Mouse (Mus musculus) heart, embryonic 13.5 days (tissue): ENCODE measurements at regions not wholly inside any gene's neighbourhood (a gene's known extent, or its start where the extent isn't known, plus 50 kb on each side); places are given as distances from the start of the nearest gene placed in this dataset.

Experiments used
- ATAC-seq: fragments of 200-750 bp; cut with Nextera tagmentation; 2 replicates; pipeline ENCODE4 v1.8.0; 2017; ENCODE audit warnings: moderate TSS enrichment; ENCODE audit not compliant: insufficient number of reproducible peaks, low FRiP score, low TSS enrichment; ENCODE audit errors: extremely low read depth
- H3K27ac ChIP-seq: fragments of 300-500 bp; sonication (generic); replicated peaks from 2 replicates; pipeline ENCODE4 v1.5.1; 2015; ENCODE audit warnings: moderate library complexity, mild to moderate bottlenecking, inconsistent platforms
- H3K27me3 ChIP-seq: fragments of 300-500 bp; sonication (generic); replicated peaks from 2 replicates; pipeline ENCODE4 v1.6.1; 2015; ENCODE audit warnings: mild to moderate bottlenecking, inconsistent platforms
- H3K36me3 ChIP-seq: fragments of 300-500 bp; sonication (generic); 2 replicates; pipeline ENCODE4 v1.6.1; 2015; ENCODE audit warnings: mild to moderate bottlenecking, inconsistent platforms
- H3K4me1 ChIP-seq: fragments of 300-500 bp; sonication (generic); 2 replicates; pipeline ENCODE4 v1.6.1; 2015; ENCODE audit warnings: inconsistent platforms
- H3K4me2 ChIP-seq: fragments of 300-500 bp; sonication (generic); 2 replicates; pipeline ENCODE4 v1.6.1; 2015; ENCODE audit warnings: inconsistent platforms, mild to moderate bottlenecking, moderate library complexity
- H3K4me3 ChIP-seq: fragments of 300-500 bp; sonication (generic); 2 replicates; pipeline ENCODE4 v1.5.1; 2015; ENCODE audit warnings: moderate library complexity, mild to moderate bottlenecking, inconsistent platforms
- H3K9ac ChIP-seq: fragments of 300-500 bp; sonication (generic); 2 replicates; pipeline ENCODE4 v1.6.1; 2015; ENCODE audit warnings: inconsistent platforms, mild to moderate bottlenecking, moderate library complexity
- H3K9me3 ChIP-seq: fragments of 300-500 bp; sonication (generic); 2 replicates; pipeline ENCODE4 v1.6.1; 2016; ENCODE audit warnings: inconsistent platforms
- WGBS: fragments of 180-500 bp; shearing (Covaris S2); methylation state at CpG from one replicate; pipeline ENCODE4 v1.1.7; 2015; ENCODE audit warnings: mixed read lengths; 5-methylcytosine and 5-hydroxymethylcytosine counted together

GRCm38 (mm10) chr4:82000590-82001405 is 558.2 kb upstream of the Mpdz start:
- no peak overlapping the region for H3K4me2 ChIP-seq
- H3K9ac ChIP-seq: no peak overlapping the region; the same call in 1 of the 2 replicates
- H3K9me3 ChIP-seq: no peaks in the 10 kb centered on the region
- no peak overlapping the region for H3K4me3 ChIP-seq
- peak overlapping the region; percentile 65 for H3K27ac ChIP-seq
- ATAC-seq: no peak
- 60% methylated on average over 19 of the region's 19 CpGs for WGBS
- no peaks in the 10 kb centered on the region for H3K36me3 ChIP-seq
- peaks cover 29% of the 10 kb centered on the region for H3K4me1 ChIP-seq
- no peaks in the 10 kb centered on the region for H3K27me3 ChIP-seq

GRCm38 (mm10) chr4:81999654-82000314 is 557.2 kb upstream of the Mpdz start:
- Histone ChIP-seq H3K27ac (peak overlapping the region; percentile 65), H3K4me3 (no peak overlapping the region), H3K9me3 (no peaks in the 10 kb centered on the region), H3K4me1 (peaks cover 29% of the 10 kb centered on the region), H3K4me2 (no peak overlapping the region), H3K27me3 (no peaks in the 10 kb centered on the region), H3K9ac (no peak overlapping the region; the same call in 1 of the 2 replicates), H3K36me3 (no peaks in the 10 kb centered on the region)
- 35% methylated on average over 11 of the region's 11 CpGs for WGBS
- peak; percentile 66 for ATAC-seq

- H3K4me1 ChIP-seq: peaks cover 29% of the 10 kb centered on the region
- WGBS: 76% methylated on average over 3 of the region's 3 CpGs
- no peaks in the 10 kb centered on the region for H3K36me3 ChIP-seq
- H3K9me3 ChIP-seq: no peaks in the 10 kb centered on the region
- no peak overlapping the region for H3K9ac ChIP-seq
- no peaks in the 10 kb centered on the region for H3K27me3 ChIP-seq
- peak overlapping the region; percentile 65; the same call in 1 of the 2 replicates for H3K27ac ChIP-seq
- H3K4me3 ChIP-seq: no peak overlapping the region
- no peak for ATAC-seq
- H3K4me2 ChIP-seq: no peak overlapping the region
Measured at GRCm38 (mm10) chr4:81999093-81999492, 556.5 kb upstream of the Mpdz start.

GRCm38 (mm10) chr4:81996445-81996844 is 553.8 kb upstream of the Mpdz start:
- H3K9ac ChIP-seq: no peak overlapping the region
- no peak overlapping the region for H3K4me2 ChIP-seq
- no peak for ATAC-seq
- WGBS: 56% methylated on average over 3 of the region's 3 CpGs
- no peaks in the 10 kb centered on the region for H3K36me3 ChIP-seq
- no peaks in the 10 kb centered on the region for H3K9me3 ChIP-seq
- peaks cover 30% of the 10 kb centered on the region for H3K4me1 ChIP-seq
- no peak overlapping the region for H3K27ac ChIP-seq
- H3K4me3 ChIP-seq: no peak overlapping the region
- H3K27me3 ChIP-seq: no peaks in the 10 kb centered on the region

- Histone ChIP-seq H3K36me3 (no peaks in the 10 kb centered on the region), H3K9ac (no peak overlapping the region), H3K9me3 (no peaks in the 10 kb centered on the region), H3K4me3 (no peak overlapping the region), H3K4me2 (no peak overlapping the region), H3K4me1 (peaks cover 18% of the 10 kb centered on the region), H3K27ac (no peak overlapping the region), H3K27me3 (no peaks in the 10 kb centered on the region)
- ATAC-seq: no peak
- 79% methylated on average over 3 of the region's 3 CpGs for WGBS
Measured at GRCm38 (mm10) chr4:81995243-81995642, 552.6 kb upstream of the Mpdz start.

- no peak for ATAC-seq
- H3K9me3 ChIP-seq: no peaks in the 10 kb centered on the region
- no peak overlapping the region for H3K4me3 ChIP-seq
- H3K4me1 ChIP-seq: peaks cover 8% of the 10 kb centered on the region; the same call in 1 of the 2 replicates
- H3K36me3 ChIP-seq: no peaks in the 10 kb centered on the region
- H3K9ac ChIP-seq: no peak overlapping the region
- no peak overlapping the region for H3K27ac ChIP-seq
- 81% methylated on average over 2 of the region's 2 CpGs for WGBS
- no peak overlapping the region for H3K4me2 ChIP-seq
- no peaks in the 10 kb centered on the region for H3K27me3 ChIP-seq
Measured at GRCm38 (mm10) chr4:81988796-81989195, 546.2 kb upstream of the Mpdz start.

- no peak overlapping the region for H3K9ac ChIP-seq
- no peak overlapping the region for H3K4me3 ChIP-seq
- H3K4me2 ChIP-seq: no peak overlapping the region
- H3K27me3 ChIP-seq: no peaks in the 10 kb centered on the region
- no peak overlapping the region for H3K27ac ChIP-seq
- ATAC-seq: no peak
- 62% methylated on average over 4 of the region's 4 CpGs for WGBS
- peaks cover 5% of the 10 kb centered on the region; the same call in 1 of the 2 replicates for H3K4me1 ChIP-seq
- H3K36me3 ChIP-seq: no peaks in the 10 kb centered on the region
- no peaks in the 10 kb centered on the region for H3K9me3 ChIP-seq
Measured at GRCm38 (mm10) chr4:81986616-81987015, 544.0 kb upstream of the Mpdz start.

GRCm38 (mm10) chr4:81981811-81982210 is 539.2 kb upstream of the Mpdz start:
- Histone ChIP-seq H3K4me3 (no peak overlapping the region), H3K36me3 (no peaks in the 10 kb centered on the region), H3K27ac (no peak overlapping the region), H3K9me3 (no peaks in the 10 kb centered on the region), H3K4me1 (peaks cover 5% of the 10 kb centered on the region; the same call in 1 of the 2 replicates), H3K4me2 (no peak overlapping the region), H3K9ac (no peak overlapping the region), H3K27me3 (no peaks in the 10 kb centered on the region)
- ATAC-seq: no peak
- whole genome bisulfite sequencing: 84% methylated on average over 1 of the region's 1 CpGs

GRCm38 (mm10) chr4:81970472-81970871 is 527.9 kb upstream of the Mpdz start:
- H3K27ac ChIP-seq: no peak overlapping the region
- H3K27me3 ChIP-seq: no peaks in the 10 kb centered on the region
- 77% methylated on average over 10 of the region's 10 CpGs for WGBS
- ATAC-seq: no peak
- H3K9me3 ChIP-seq: no peaks in the 10 kb centered on the region
- no peaks in the 10 kb centered on the region for H3K36me3 ChIP-seq
- H3K4me2 ChIP-seq: no peak overlapping the region
- no peak overlapping the region for H3K4me3 ChIP-seq
- peaks cover 5% of the 10 kb centered on the region for H3K4me1 ChIP-seq
- H3K9ac ChIP-seq: no peak overlapping the region

- no peaks in the 10 kb centered on the region for H3K27me3 ChIP-seq
- peaks cover 5% of the 10 kb centered on the region for H3K4me1 ChIP-seq
- no peak overlapping the region for H3K27ac ChIP-seq
- no peaks in the 10 kb centered on the region for H3K9me3 ChIP-seq
- no peak for ATAC-seq
- no peak overlapping the region for H3K9ac ChIP-seq
- no peak overlapping the region for H3K4me2 ChIP-seq
- no peak overlapping the region for H3K4me3 ChIP-seq
- H3K36me3 ChIP-seq: no peaks in the 10 kb centered on the region
- 43% methylated on average over 3 of the region's 3 CpGs for WGBS
Measured at GRCm38 (mm10) chr4:81969621-81970115, 527.1 kb upstream of the Mpdz start.

GRCm38 (mm10) chr4:81966054-81966623 is 523.5 kb upstream of the Mpdz start:
- no peak for ATAC-seq

More at GRCm38 (mm10) chr4:81966054-81966623, 523.5 kb upstream of the Mpdz start:
- no peaks in the 10 kb centered on the region for H3K27me3 ChIP-seq
- H3K27ac ChIP-seq: no peak overlapping the region
- H3K9me3 ChIP-seq: no peaks in the 10 kb centered on the region
- WGBS: 86% methylated on average over 1 of the region's 1 CpGs
- no peaks in the 10 kb centered on the region for H3K4me1 ChIP-seq
- no peak overlapping the region for H3K4me2 ChIP-seq
- H3K4me3 ChIP-seq: no peak overlapping the region
- no peak overlapping the region for H3K9ac ChIP-seq
- no peaks in the 10 kb centered on the region for H3K36me3 ChIP-seq
